23 mouse cellular contexts compared by ENCODE assay signal in the genomic region with DNA sequence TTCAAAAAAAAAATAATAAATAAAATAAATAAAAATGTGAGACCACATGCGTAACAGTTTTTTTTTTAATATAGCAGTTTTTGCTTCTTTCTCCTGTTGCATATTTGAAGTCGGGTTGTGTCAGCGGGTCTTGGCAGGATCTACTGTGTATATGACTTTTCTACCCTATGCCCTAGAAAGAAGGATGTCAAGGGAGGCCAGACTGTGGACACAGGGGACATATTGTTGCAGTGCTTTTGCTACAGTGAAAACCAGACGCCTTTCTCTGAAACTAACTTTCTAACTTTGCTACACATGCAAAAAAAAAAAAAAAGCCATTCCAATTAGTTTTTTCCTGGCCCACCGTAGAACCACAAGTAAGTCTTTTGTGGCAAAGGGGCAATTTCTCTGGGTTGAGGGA. TPM values are rescaled to one million over a fixed set of nuclear protein-coding genes. Genes with fewer than 3 reads are reported as not detected.
A peak's percentile ranks its signal among the peaks of the same experiment; 100 is the strongest.
DNase-seq lines count a peak whose midpoint lies in the region; ATAC-seq lines count a peak whose summit lies in the region.
"Had no signal": no experiment of that assay in that cellular context is flagged by ENCODE, and none has a peak within 500 bp of the region (broad histone marks: within the 10 kb centered on the region; RNA-seq: fewer than 3 reads in every experiment).

No protein-coding gene starts in this region.

- no peak overlapping the region for H3K4me2 ChIP-seq in midbrain, embryonic 11.5 days
- H3K4me2 ChIP-seq in midbrain, embryonic 16.5 days (ENCODE audit: low read length): no peak overlapping the region
- H3K4me2 ChIP-seq: embryonic facial prominence, embryonic 12.5 days; forebrain, embryonic 13.5 days; forebrain, embryonic 15.5 days had no signal

- no peaks in the 10 kb centered on the region for H3K4me1 ChIP-seq in midbrain, embryonic 11.5 days (ENCODE audit: control insufficient read depth, insufficient read depth, low read length)
- no peaks in the 10 kb centered on the region for H3K4me1 ChIP-seq in midbrain, embryonic 16.5 days (ENCODE audit: control insufficient read depth, insufficient read depth, low read length)
- peaks cover 4% of the 10 kb centered on the region; the same call in 1 of the 2 replicates for H3K4me1 ChIP-seq in brown adipose tissue, adult 24 weeks (ENCODE audit: control insufficient read depth, insufficient read depth, insufficient read length, low read length)
- H3K4me1 ChIP-seq: embryonic facial prominence, embryonic 10.5 days; embryonic facial prominence, embryonic 12.5 days; forebrain, embryonic 13.5 days; forebrain, embryonic 15.5 days had no signal

- intact Hi-C loops in heart, postnatal 10 days (cut with DNase I): no loop called here

- WGBS in midbrain, embryonic 11.5 days: 82% methylated on average over 5 of the region's 5 CpGs
- WGBS in midbrain, embryonic 16.5 days: 76% methylated on average over 5 of the region's 5 CpGs

- peak; percentile 51 for DNase-seq in heart, adult 11 months
- DNase-seq in heart, postnatal 10 days: no peak
- peak; percentile 14 for DNase-seq in midbrain, embryonic 11.5 days (ENCODE audit: low spot score, missing footprints)
- no peak for DNase-seq in urinary bladder, postnatal 4 days (ENCODE audit: low spot score in 2 of 2)
- DNase-seq: adrenal gland, adult 8-10 months; adrenal gland, postnatal 14 days; adrenal gland, postnatal 36 days; B cell, adult 2 months; cerebellum, adult 11 months; cerebellum, adult 18-20 months; cerebellum, adult 9-10 months; cerebellum, postnatal 10 days; cerebellum, postnatal 25 days; forebrain, postnatal 0 days had no signal

- no peak overlapping the region for H3K27ac ChIP-seq in midbrain, embryonic 11.5 days (ENCODE audit: low read depth, low read length)
- no peak overlapping the region for H3K27ac ChIP-seq in midbrain, embryonic 16.5 days (ENCODE audit: low read length)
- peak overlapping the region; percentile 30; the same call in 1 of the 2 replicates for H3K27ac ChIP-seq in brown adipose tissue, adult 24 weeks (replicated peaks; ENCODE audit: low read depth, low read length)
- H3K27ac ChIP-seq: embryonic facial prominence, embryonic 10.5 days; embryonic facial prominence, embryonic 12.5 days; forebrain, embryonic 13.5 days; forebrain, embryonic 15.5 days had no signal

- H3K9me3 ChIP-seq in midbrain, embryonic 11.5 days (ENCODE audit: control insufficient read depth, low read length): no peaks in the 10 kb centered on the region
- H3K9me3 ChIP-seq in midbrain, embryonic 16.5 days (replicated peaks; ENCODE audit: control insufficient read depth, low read length, poor library complexity, severe bottlenecking): no peaks in the 10 kb centered on the region
- H3K9me3 ChIP-seq: embryonic facial prominence, embryonic 10.5 days; embryonic facial prominence, embryonic 12.5 days; forebrain, embryonic 13.5 days; forebrain, embryonic 15.5 days; G1E had no signal

- no peaks in the 10 kb centered on the region for H3K36me3 ChIP-seq in midbrain, embryonic 11.5 days (ENCODE audit: control insufficient read depth, insufficient read depth, low read length)
- no peaks in the 10 kb centered on the region for H3K36me3 ChIP-seq in midbrain, embryonic 16.5 days (ENCODE audit: control insufficient read depth, insufficient read depth, low read length)
- H3K36me3 ChIP-seq: embryonic facial prominence, embryonic 10.5 days; embryonic facial prominence, embryonic 12.5 days; forebrain, embryonic 15.5 days; G1E had no signal

- no peaks in the 10 kb centered on the region for H3K27me3 ChIP-seq in midbrain, embryonic 11.5 days (ENCODE audit: control insufficient read depth, insufficient read depth, low read length)
- no peaks in the 10 kb centered on the region for H3K27me3 ChIP-seq in midbrain, embryonic 16.5 days (ENCODE audit: control insufficient read depth, insufficient read depth, low read depth, low read length)
- H3K27me3 ChIP-seq: CH12.LX; embryonic facial prominence, embryonic 12.5 days; forebrain, embryonic 13.5 days; forebrain, embryonic 15.5 days had no signal

- no peak overlapping the region for H3K9ac ChIP-seq in midbrain, embryonic 11.5 days (ENCODE audit: low read length)
- H3K9ac ChIP-seq in midbrain, embryonic 16.5 days (ENCODE audit: low read depth, low read length): no peak overlapping the region
- H3K9ac ChIP-seq: embryonic facial prominence, embryonic 12.5 days; forebrain, embryonic 13.5 days; forebrain, embryonic 15.5 days; forebrain, postnatal 0 days had no signal

- no peak overlapping the region for H3K4me3 ChIP-seq in midbrain, embryonic 11.5 days (ENCODE audit: low read depth, low read length)
- H3K4me3 ChIP-seq in midbrain, embryonic 16.5 days (ENCODE audit: low read depth, low read length): no peak overlapping the region
- H3K4me3 ChIP-seq in brown adipose tissue, adult 24 weeks (ENCODE audit: insufficient read depth, low read depth, low read length): no peak overlapping the region
- H3K4me3 ChIP-seq: embryonic facial prominence, embryonic 10.5 days; embryonic facial prominence, embryonic 12.5 days; forebrain, embryonic 13.5 days; forebrain, embryonic 15.5 days had no signal

- ATAC-seq in midbrain, embryonic 11.5 days (ENCODE audit: low FRiP score): no peak
- no peak for ATAC-seq in midbrain, embryonic 16.5 days
- ATAC-seq: CD4-positive, CD25-positive, alpha-beta regulatory T cell, adult 4 months; forebrain, embryonic 13.5 days; forebrain, embryonic 15.5 days; forebrain, postnatal 0 days had no signal

RNA-seq across cellular contexts. Expression of a gene that starts 6.3 kb away (rescaled TPM):
- total RNA-seq in heart, postnatal 10 days (2021): 10 to 100 TPM; 62.7 to 77.7 TPM
- 61.2 and 69.9 TPM in 2 replicates for polyA plus RNA-seq in midbrain, embryonic 11.5 days (2014; fragmentation: Nextera tagmentation; extraction: Ambion mirVana)
- 24.6 and 26.7 TPM in 2 replicates for polyA plus RNA-seq in midbrain, embryonic 16.5 days (2015; fragmentation: Nextera tagmentation; extraction: Ambion mirVana)
- 51.2 and 53.0 TPM in 2 replicates for polyA plus RNA-seq in brown adipose tissue, adult 24 weeks (2012; ENCODE audit: insufficient read depth, insufficient read length, missing spikeins)

Comparison
In these comparisons a context has a peak if more than half of its experiments do, and no peak if none do; other contexts are left out.
1. DNase-seq: peak in heart, adult 11 months (single experiment) and midbrain, embryonic 11.5 days (single experiment); none in heart, postnatal 10 days (0 of 2) and urinary bladder, postnatal 4 days (0 of 2).